23 mouse cellular contexts compared by ENCODE assay signal in the genomic region with DNA sequence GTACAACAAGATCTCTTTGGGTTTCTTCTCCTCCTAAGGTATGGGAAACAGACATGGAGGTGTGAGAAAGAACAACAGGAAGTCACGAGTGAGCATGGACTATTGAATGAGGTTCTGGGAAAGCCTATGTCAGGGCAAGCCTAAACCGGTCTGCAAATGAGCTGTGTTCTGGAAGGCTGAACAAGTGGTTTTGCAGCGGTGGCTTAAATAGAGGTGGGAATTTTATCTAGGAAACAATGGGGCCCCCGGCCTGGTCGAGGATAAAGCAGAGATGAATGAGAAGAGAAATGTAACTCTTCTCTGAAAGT.
DNase-seq lines count a peak whose midpoint lies in the region; TF ChIP-seq lines count a peak whose summit lies in the region.
"Had no signal": no experiment of that assay in that cellular context is flagged by ENCODE, and none has a peak within 500 bp of the region (broad histone marks: within the 10 kb centered on the region; RNA-seq: fewer than 3 reads in every experiment).

No protein-coding gene starts in this region.

- peak overlapping the region; percentile 83 for H3K4me2 ChIP-seq in CH12.LX (ENCODE audit: insufficient read depth, low read depth, poor library complexity, severe bottlenecking)
- H3K4me2 ChIP-seq: embryonic facial prominence, embryonic 13.5 days; forebrain, embryonic 12.5 days; forebrain, embryonic 15.5 days; heart, embryonic 12.5 days; heart, embryonic 15.5 days; hindbrain, embryonic 14.5 days had no signal

- H3K27ac ChIP-seq in heart, adult 2 months, result peak overlapping the region; percentile 85
- H3K27ac ChIP-seq in CH12.LX (ENCODE audit: insufficient read depth, low read depth), result peak overlapping the region; percentile 45; the same call in 1 of the 2 replicates
- H3K27ac ChIP-seq: embryonic facial prominence, embryonic 10.5 days; embryonic facial prominence, embryonic 13.5 days; forebrain, embryonic 12.5 days; forebrain, embryonic 15.5 days; heart, embryonic 15.5 days; hindbrain, embryonic 14.5 days; hindbrain, postnatal 0 days had no signal

- dilution Hi-C loops in CH12.LX (cut with MboI; ENCODE audit: extremely low pct_ligation_motif_present, extremely low pct_unique_long_range_greater_than_20kb, low sequenced_read_pairs), result no loop called here

- intact Hi-C loops in heart, adult 2 months (cut with DNase I), result no loop called here
- intact Hi-C loops in heart, postnatal 25 days (cut with DNase I), result no loop called here

- in situ Hi-C loops in CH12.LX (cut with MboI; ENCODE audit: low pct_ligation_motif_present, low pct_unique_long_range_greater_than_20kb, low sequenced_read_pairs), result no loop called here

- no peak for DNase-seq in heart, adult 2 months
- DNase-seq in heart, postnatal 25 days (ENCODE audit: low spot score), result no peak
- DNase-seq in CH12.LX (ENCODE audit: extremely low read depth) (no peak), ZHBTc4 (ENCODE audit: low read depth, low spot score) (peak; percentile 43), liver (no peak)
- no peak for DNase-seq in lung, postnatal 4 days
- DNase-seq: adrenal gland, postnatal 10 days; B cell, adult 2 months; cerebellum, postnatal 10 days; embryo, embryonic 11 days; gastrocnemius, postnatal 14 days; heart, postnatal 10 days; heart, postnatal 4 days; kidney, adult 8-10 months had no signal

- no peak overlapping the region for H3K4me3 ChIP-seq in heart, adult 2 months
- H3K4me3 ChIP-seq in CH12.LX (replicated peaks in 1 of 3; ENCODE audit: low read depth in 2 of 3, low read length in 2 of 3, poor library complexity in 1 of 3), result no peak overlapping the region
- H3K4me3 ChIP-seq: embryonic facial prominence, embryonic 10.5 days; embryonic facial prominence, embryonic 13.5 days; erythroblast, embryonic 14.5 days; forebrain, embryonic 12.5 days; forebrain, embryonic 15.5 days; heart, embryonic 12.5 days; heart, embryonic 15.5 days had no signal

- H3K36me3 ChIP-seq in heart, adult 2 months (ENCODE audit: control insufficient read depth, insufficient read depth, low read length), result peaks cover 10% of the 10 kb centered on the region
- peaks cover under 1 to 50% of the 10 kb centered on the region in 2 experiments for H3K36me3 ChIP-seq in CH12.LX (replicated peaks in 1 of 2; ENCODE audit: control insufficient read depth in 1 of 2, insufficient read depth in 1 of 2, low read length in 1 of 2)
- H3K36me3 ChIP-seq: embryonic facial prominence, embryonic 10.5 days; embryonic facial prominence, embryonic 13.5 days; forebrain, embryonic 12.5 days; forebrain, embryonic 15.5 days; heart, embryonic 12.5 days; heart, embryonic 15.5 days had no signal

- no peak overlapping the region for H3K9ac ChIP-seq in heart, adult 2 months (ENCODE audit: low read depth, low read length)
- no peak overlapping the region; the same call in 1 of the 2 replicates for H3K9ac ChIP-seq in CH12.LX (ENCODE audit: insufficient read depth, low read depth)
- H3K9ac ChIP-seq: embryonic facial prominence, embryonic 13.5 days; forebrain, embryonic 12.5 days; forebrain, embryonic 15.5 days; heart, embryonic 12.5 days; heart, embryonic 15.5 days; hindbrain, embryonic 14.5 days had no signal

- no peak for TF ChIP-seq POLR2A in heart, adult 2 months (IDR thresholded peaks at IDR 0.05; ENCODE audit: insufficient read depth, low read depth, low read length)
- no peak for TF ChIP-seq POLR2A in CH12.LX (IDR thresholded peaks at IDR 0.05; ENCODE audit: low read depth, low read length)

- no peak for TF ChIP-seq EP300 in heart, adult 2 months (IDR thresholded peaks at IDR 0.05; ENCODE audit: insufficient read depth, low read depth, low read length)
- TF ChIP-seq EP300 in CH12.LX (IDR thresholded peaks at IDR 0.05; ENCODE audit: low read length), result 0 out of 2 replicates have a peak, but pooled peaks have one; percentile 48

- H3K9me3 ChIP-seq in CH12.LX (replicated peaks; ENCODE audit: low read length), result no peaks in the 10 kb centered on the region
- H3K9me3 ChIP-seq: embryonic facial prominence, embryonic 10.5 days; embryonic facial prominence, embryonic 13.5 days; forebrain, embryonic 12.5 days; forebrain, embryonic 15.5 days; heart, embryonic 12.5 days; heart, embryonic 15.5 days had no signal

- no peak; the same call in 1 of the 2 replicates for TF ChIP-seq RAD21 in CH12.LX (IDR thresholded peaks at IDR 0.05; ENCODE audit: low read depth, low read length)

- peaks cover 20% of the 10 kb centered on the region for H3K4me1 ChIP-seq in heart, adult 2 months (ENCODE audit: control insufficient read depth, insufficient read depth, low read length)
- H3K4me1 ChIP-seq in CH12.LX (ENCODE audit: control insufficient read depth in 1 of 2, insufficient read depth in 2 of 2), result peaks cover 24 to 89% of the 10 kb centered on the region in 2 experiments

- 47% methylated on average over 5 of the region's 5 CpGs for WGBS in heart, adult 2 months

- no peak for TF ChIP-seq CTCF in heart, adult 2 months (IDR thresholded peaks at IDR 0.05)
- TF ChIP-seq CTCF in CH12.LX (conservative IDR thresholded peaks at IDR 0.05 in 1 of 2, IDR thresholded peaks at IDR 0.05 in 1 of 2; ENCODE audit: low read depth in 2 of 2, low read length in 2 of 2), result no peak

- no peaks in the 10 kb centered on the region for H3K27me3 ChIP-seq in heart, adult 2 months (ENCODE audit: control insufficient read depth, insufficient read depth, low read length)
- no peaks in the 10 kb centered on the region for H3K27me3 ChIP-seq in CH12.LX (replicated peaks)
- H3K27me3 ChIP-seq: embryonic facial prominence, embryonic 13.5 days; heart, embryonic 12.5 days; heart, embryonic 15.5 days had no signal

- no peaks in the 10 kb centered on the region; the same call in 1 of the 2 replicates for H3K79me2 ChIP-seq in heart, adult 2 months (replicated peaks; ENCODE audit: control insufficient read depth, insufficient read depth, low read length)
- H3K79me2 ChIP-seq in CH12.LX (replicated peaks; ENCODE audit: control insufficient read depth, extremely low read depth, insufficient read depth, poor library complexity, severe bottlenecking), result peaks cover 57% of the 10 kb centered on the region

TF ChIP-seq in CH12.LX, 34 proteins besides CTCF, POLR2A, EP300 and RAD21:
- TF ChIP-seq BHLHE40 (IDR thresholded peaks at IDR 0.05; ENCODE audit: low read depth, low read length), result peak; percentile 89
- TF ChIP-seq JUND (conservative IDR thresholded peaks at IDR 0.05; ENCODE audit: low read depth, low read length), result 0 out of 2 replicates have a peak, but pooled peaks have one; percentile 2
- no peak for TF ChIP-seq E2F4 (IDR thresholded peaks at IDR 0.05; ENCODE audit: insufficient replicate concordance, low read depth, low read length)
- TF ChIP-seq RCOR1 (conservative IDR thresholded peaks at IDR 0.05; ENCODE audit: low read depth, low read length), result peak; percentile 93
- TF ChIP-seq ELF1 (IDR thresholded peaks at IDR 0.05; ENCODE audit: low read depth, low read length), result peak; percentile 56; the same call in 1 of the 2 replicates
- peak; percentile 55; the same call in 1 of the 2 replicates for TF ChIP-seq MYC (IDR thresholded peaks at IDR 0.05; ENCODE audit: low read depth, low read length)
- TF ChIP-seq KAT2A (IDR thresholded peaks at IDR 0.05; ENCODE audit: insufficient replicate concordance, low read length), result no peak
